Mouse (Mus musculus) regulatory T cell (primary cell): ENCODE measurements at regions not wholly inside any gene's neighbourhood (a gene's known extent, or its start where the extent isn't known, plus 50 kb on each side); places are given as distances from the start of the nearest gene placed in this dataset.
"Not testable (repeated sequence)": the region's sequence is repeated elsewhere in the genome, so short reads cannot be mapped to it uniquely, and the experiment has no call there.

Experiments
- in situ Hi-C: fragments of 300-600 bp; cut with MboI, MseI; formaldehyde crosslinking; loops from one replicate; pipeline ENCODE4 v1.15.1; 2025; ENCODE audit warnings: high pct_unique_total_duplicates

- in situ Hi-C loops = no loop called here
These were observed 220.8 kb upstream of the Irx1 start for GRCm38 (mm10) chr13:72184116-72184845.

DNA sequence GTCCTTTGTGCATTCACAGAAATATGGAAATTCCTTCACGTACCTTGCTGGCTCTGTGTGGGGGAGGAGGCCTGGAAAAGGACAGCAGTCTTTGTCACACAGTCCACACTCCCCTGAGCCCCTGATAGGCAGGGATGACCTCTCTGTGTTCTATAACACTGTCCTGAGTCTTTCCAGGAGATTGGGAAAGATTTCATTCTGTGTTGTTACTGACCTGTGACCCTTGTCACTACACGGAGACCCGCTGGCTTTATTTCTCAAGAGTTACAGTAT lies 221.3 kb upstream of the Irx1 start:
- in situ Hi-C loops = no loop called here

GRCm38 (mm10) chr13:72195881-72196280 lies 232.4 kb upstream of the Irx1 start:
- in situ Hi-C loops = no loop called here

DNA sequence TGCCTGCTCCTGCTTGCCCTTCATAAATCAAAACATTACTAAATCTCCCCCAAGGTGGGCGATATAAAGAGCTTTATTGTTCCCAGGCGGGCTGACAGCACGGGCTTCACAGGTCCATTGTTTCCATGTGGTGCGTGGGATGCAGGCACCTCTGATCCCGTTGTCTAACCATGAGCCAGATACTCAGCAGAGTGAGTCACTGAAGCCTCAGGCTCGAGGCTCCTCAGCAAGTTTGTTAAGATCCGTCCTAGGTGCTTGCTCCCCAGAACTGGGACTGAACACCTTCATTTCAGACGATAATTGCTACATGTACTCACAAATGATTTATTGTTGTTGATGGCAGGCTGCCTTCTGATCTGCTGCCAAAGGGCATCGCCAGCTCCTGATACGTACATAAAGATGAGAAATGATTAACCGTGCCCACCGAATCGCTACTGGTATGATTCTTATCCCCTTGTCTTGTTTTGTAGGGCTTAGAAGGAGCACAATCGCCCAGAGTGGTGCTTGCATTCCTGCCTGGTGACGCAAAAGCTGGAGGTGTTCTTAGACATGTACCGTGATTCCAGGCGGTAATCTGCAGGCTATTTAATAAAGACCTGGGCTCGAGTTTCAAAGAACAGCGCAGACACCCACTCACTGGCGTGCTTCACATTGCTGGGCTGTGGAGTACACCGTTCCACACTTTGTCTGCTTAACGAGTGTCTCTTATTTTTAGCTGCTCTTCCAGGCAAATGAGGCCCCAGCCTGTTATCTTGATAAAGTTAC lies 235.0 kb upstream of the Irx1 start:
- in situ Hi-C loops = no loop called here

GRCm38 (mm10) chr13:72209518-72209917 lies 246.0 kb upstream of the Irx1 start:
- in situ Hi-C loops = no loop called here

DNA sequence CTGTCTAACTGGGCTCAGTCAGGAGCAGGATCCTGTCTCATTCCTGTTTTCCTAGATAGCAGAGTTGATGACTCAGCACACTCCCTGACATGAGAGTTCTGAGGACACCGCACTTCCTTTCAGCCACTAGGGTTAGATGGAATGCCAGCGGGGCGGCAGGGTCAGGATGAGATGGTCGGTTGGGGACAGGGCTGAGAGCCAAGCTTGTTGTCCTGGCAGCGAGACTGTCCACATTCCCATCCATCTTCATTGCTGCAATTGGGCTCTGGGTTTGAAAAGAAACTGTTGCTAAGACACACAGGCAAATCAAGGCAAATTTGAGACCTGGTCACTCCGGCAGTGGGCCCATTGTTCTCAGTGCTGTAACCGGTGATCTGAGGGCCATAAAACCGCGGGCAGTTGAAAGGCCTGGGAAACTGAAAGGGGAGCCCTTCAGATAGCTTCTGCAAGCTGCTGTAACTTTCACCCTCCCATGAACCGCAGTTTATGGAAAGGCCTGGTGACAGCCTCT lies 246.5 kb upstream of the Irx1 start:
- in situ Hi-C loops = no loop called here

DNA sequence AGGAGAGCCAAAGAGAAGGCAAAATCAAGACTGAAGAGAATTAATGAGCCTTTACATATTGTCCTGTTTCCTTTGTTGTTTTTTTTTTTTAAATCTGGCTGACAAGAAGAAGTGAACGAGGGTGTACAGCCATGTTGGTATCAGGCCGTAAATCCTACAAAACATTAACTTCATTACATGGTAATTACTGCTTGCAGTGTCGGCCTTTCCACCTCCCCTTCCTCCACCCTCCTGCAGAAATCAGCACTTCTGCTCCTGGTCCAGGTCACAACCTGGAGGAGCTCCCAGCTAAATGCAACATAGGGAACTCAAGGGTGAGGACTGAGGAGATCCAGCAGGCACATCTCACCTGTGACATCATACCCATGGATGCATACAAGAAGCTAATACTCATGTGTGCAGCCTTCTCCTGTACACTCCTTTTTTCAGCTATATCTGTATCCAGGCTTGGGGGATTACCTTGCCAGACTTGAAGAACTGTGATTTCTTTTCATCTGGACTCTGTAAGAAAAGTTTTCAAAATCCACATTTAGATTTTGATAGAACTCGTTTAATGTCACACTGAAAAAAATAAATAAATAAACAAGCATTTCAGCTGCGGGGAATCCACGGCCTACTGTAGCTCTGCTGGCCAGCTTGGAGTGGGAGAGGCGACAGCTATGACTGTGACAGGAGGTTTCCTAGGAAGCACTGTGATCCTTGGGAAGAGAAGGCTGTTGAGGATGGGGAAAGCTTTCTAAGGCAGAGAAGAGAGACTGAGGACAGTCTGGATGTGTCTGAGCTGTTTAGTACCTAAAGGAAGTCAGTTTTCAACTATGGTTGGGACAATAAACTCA lies 247.2 kb upstream of the Irx1 start:
- in situ Hi-C loops = no loop called here

GRCm38 (mm10) chr13:72211716-72212115 lies 248.2 kb upstream of the Irx1 start:
- in situ Hi-C loops = no loop called here

GRCm38 (mm10) chr13:72212747-72213146 lies 249.2 kb upstream of the Irx1 start:
- in situ Hi-C loops = no loop called here

- in situ Hi-C loops = no loop called here
These were observed 255.8 kb upstream of the Irx1 start for GRCm38 (mm10) chr13:72219329-72219728.

- in situ Hi-C loops = no loop called here
These were observed 263.6 kb upstream of the Irx1 start for GRCm38 (mm10) chr13:72227102-72227501.

DNA sequence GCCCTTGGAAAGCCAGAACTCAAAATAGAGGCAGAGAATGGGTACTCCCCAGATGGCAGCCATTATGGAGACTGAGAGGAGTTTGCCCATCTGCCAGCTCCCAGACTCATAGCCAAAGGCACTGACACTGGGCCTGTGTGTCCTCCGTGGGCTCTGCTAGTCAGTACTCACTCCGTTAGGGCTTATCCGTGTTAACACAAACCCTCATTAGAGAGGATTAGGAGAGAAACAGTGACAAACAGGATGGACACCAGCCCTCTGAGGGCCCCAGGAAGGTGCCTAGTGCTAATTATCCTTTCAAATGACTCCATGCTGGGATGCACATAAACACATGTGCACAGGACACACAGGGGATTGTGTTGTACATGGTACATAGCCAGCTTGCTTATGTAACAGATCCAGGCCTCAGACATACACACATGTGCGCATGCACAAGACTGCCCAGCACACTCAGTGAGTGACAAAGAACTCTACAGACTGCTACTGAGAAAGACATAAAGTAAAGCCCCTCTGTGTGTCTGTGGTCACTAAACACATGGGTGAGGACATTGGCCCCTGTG lies 267.6 kb upstream of the Irx1 start:
- in situ Hi-C loops = no loop called here

- in situ Hi-C loops = no loop called here
These were observed 268.6 kb upstream of the Irx1 start for GRCm38 (mm10) chr13:72232080-72232479.

GRCm38 (mm10) chr13:72241919-72242318 lies 278.4 kb upstream of the Irx1 start:
- in situ Hi-C loops = no loop called here

GRCm38 (mm10) chr13:72250419-72250818 lies 286.9 kb upstream of the Irx1 start:
- in situ Hi-C loops = no loop called here

GRCm38 (mm10) chr13:72253242-72253641 lies 289.7 kb upstream of the Irx1 start:
- in situ Hi-C loops = not testable (repeated sequence)

DNA sequence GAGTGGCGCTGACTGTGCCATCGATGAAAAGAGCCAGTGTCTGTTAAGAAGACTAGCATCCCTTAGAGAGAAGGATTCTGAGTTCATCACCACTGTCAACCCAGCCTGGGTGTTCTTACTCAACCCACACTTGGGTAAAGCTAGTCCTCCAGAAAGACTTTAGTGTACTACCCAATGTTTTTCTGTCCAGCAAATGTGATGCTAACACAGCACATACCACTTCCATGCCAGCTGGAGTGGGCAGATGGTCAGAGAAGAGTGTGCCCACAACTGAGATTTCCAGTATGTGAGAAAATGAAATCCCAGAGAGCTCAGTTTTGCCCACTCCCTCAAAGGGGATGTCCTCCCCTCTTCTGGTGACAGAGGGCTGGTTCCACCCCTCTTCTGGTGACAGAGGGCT lies 295.3 kb upstream of the Irx1 start:
- in situ Hi-C loops = no loop called here

GRCm38 (mm10) chr13:72264416-72264815 lies 300.9 kb upstream of the Irx1 start:
- in situ Hi-C loops = no loop called here

DNA sequence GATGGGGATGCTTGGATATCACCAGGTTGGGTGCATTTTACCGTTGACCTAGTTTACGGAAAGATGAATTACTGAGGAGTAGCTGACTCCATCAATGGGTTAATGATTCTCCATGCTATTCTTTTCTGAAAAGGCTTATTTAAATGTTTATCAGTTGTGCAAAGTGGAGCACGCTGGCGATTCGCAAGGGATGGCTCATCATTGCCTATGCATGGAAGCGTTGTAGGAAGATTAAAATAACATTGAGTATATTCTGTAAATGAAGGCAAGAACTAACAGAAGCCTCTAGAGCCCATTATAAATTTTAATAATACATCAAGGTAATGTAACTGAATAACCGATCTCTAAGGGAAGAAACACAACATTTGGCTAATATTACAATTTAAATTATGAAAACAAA lies 301.6 kb upstream of the Irx1 start:
- in situ Hi-C loops = no loop called here

DNA sequence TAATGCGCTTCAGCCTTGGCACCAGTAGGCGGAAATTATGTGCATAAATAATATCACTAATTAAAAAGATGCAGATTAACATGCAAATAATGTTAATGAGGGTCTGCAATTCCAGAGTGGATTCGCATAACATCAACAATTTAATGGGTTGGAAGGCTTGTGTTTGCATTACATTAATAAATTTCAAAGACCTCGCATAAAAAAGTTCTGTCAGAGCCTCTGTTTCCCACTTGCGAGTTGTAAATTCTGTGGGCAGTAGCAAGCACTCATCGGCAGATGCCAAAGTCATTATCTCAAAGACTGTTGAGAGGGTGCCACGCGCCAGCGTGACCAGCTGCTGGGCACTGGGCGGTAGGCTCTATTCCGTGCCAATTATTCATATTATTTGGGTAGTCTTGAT lies 302.1 kb upstream of the Irx1 start:
- in situ Hi-C loops = no loop called here

DNA sequence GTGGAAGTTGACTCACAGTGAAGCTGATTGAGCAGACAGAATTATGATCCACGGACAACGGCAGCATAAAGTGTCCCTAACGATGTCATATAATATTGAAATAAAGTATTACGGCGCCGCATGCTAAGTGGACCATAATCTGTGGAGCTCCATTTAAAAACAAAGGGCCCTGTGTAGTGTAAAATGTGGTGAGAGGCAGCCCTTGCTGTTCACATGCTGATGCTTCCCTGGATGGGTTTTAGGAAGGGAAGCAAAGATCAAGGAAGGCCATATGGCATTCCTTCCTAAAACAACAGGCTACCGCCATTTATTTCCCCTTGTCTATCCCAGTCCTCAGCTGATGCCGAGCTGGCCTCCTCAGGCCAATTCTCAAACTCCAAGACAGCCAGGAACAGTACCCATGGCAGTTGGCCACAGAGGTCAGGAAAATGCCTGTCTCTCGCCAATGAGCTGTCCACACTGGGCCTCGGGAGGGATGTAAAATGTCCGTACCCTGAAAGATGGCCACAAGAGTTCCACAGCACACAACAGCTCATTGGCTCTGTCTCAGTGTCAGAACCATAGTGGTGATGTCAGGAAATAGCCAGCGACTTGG lies 302.7 kb upstream of the Irx1 start:
- in situ Hi-C loops = no loop called here

DNA sequence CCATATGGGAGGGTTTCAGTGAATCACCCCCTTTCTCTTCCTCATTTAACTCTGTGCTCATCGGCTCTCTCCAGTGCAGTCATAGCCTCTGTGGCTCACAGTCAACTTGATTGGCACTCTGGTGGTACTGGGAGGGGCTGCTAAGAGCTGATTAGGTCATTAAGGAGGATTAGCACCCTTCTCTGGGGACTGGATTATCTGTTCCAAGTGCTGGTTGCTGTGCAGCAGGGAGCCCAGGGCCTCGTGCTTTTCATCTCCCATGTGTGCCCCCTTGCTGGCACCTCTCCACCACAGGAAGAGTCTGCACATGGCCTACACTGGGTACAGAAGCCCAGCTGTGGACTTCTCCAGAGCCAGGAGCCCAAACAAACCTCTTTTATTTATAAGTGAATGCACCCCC lies 316.8 kb upstream of the Irx1 start:
- in situ Hi-C loops = loop anchor here (10.0 kb wide), 1 partner anchor 204 kb away; no protein-coding TSS in a partner anchor
